Mouse (Mus musculus) forebrain, embryonic 12.5 days (tissue): ENCODE data around the gene Fpgs. TPM values are rescaled to one million over a fixed set of nuclear protein-coding genes. Genes with fewer than 3 reads are reported as not detected.

Experiments used
- ATAC-seq: fragments of 200-750 bp; cut with Nextera tagmentation; 2 replicates; pipeline ENCODE4 v1.8.0; 2017; ENCODE audit warnings: moderate TSS enrichment; ENCODE audit not compliant: low FRiP score
- H3K27ac ChIP-seq: fragments of 300-500 bp; sonication (generic); 2 replicates; pipeline ENCODE4 v1.5.1; 2016; ENCODE audit warnings: mild to moderate bottlenecking
- H3K27me3 ChIP-seq: fragments of 300-500 bp; sonication (generic); 2 replicates; pipeline ENCODE4 v1.6.1; 2016; ENCODE audit warnings: mild to moderate bottlenecking
- H3K36me3 ChIP-seq: fragments of 300-500 bp; sonication (generic); replicated peaks from 2 replicates; pipeline ENCODE4 v1.6.1; 2016; ENCODE audit warnings: mild to moderate bottlenecking
- H3K4me1 ChIP-seq: fragments of 300-500 bp; sonication (generic); 2 replicates; pipeline ENCODE4 v1.6.1; 2016
- H3K4me2 ChIP-seq: fragments of 300-500 bp; sonication (generic); 2 replicates; pipeline ENCODE4 v1.6.1; 2016; ENCODE audit warnings: mild to moderate bottlenecking, moderate library complexity
- H3K4me3 ChIP-seq: fragments of 300-500 bp; sonication (generic); replicated peaks from 2 replicates; pipeline ENCODE4 v1.5.1; 2016; ENCODE audit warnings: mild to moderate bottlenecking
- H3K9ac ChIP-seq: fragments of 300-500 bp; sonication (generic); 2 replicates; pipeline ENCODE4 v1.6.1; 2016; ENCODE audit warnings: mild to moderate bottlenecking
- H3K9me3 ChIP-seq: fragments of 300-500 bp; sonication (generic); 2 replicates; pipeline ENCODE4 v1.6.1; 2016
- WGBS: fragments of 180-500 bp; shearing (Covaris S2); methylation state at CpG from one replicate; pipeline ENCODE4 v1.1.7; 2016; 5-methylcytosine and 5-hydroxymethylcytosine counted together
- polyA plus RNA-seq: library from polyadenylated mRNA; unstranded; fragments of >200 nt; fragmentation: Nextera tagmentation; extraction: Ambion mirVana; gene quantifications from 2 replicates; pipeline ENCODE4 v1.2.1, GENCODE M21; 2016

Fpgs gene
- polyA plus RNA-seq, 1 experiment from 2014 or later, result 16.4 TPM

GRCm38 (mm10) chr2:32676821-32677220 is 27.1 kb downstream of the Fpgs start:
- Histone ChIP-seq H3K4me3 (no peak overlapping the region), H3K4me1 (peaks cover 2% of the 10 kb centered on the region; the same call in 1 of the 2 replicates), H3K9me3 (no peaks in the 10 kb centered on the region), H3K9ac (no peak overlapping the region), H3K27ac (no peak overlapping the region), H3K4me2 (no peak overlapping the region), H3K36me3 (no peaks in the 10 kb centered on the region), H3K27me3 (no peaks in the 10 kb centered on the region)
- ATAC-seq, result no peak
- WGBS, result 83% methylated on average over 3 of the region's 3 CpGs

DNA sequence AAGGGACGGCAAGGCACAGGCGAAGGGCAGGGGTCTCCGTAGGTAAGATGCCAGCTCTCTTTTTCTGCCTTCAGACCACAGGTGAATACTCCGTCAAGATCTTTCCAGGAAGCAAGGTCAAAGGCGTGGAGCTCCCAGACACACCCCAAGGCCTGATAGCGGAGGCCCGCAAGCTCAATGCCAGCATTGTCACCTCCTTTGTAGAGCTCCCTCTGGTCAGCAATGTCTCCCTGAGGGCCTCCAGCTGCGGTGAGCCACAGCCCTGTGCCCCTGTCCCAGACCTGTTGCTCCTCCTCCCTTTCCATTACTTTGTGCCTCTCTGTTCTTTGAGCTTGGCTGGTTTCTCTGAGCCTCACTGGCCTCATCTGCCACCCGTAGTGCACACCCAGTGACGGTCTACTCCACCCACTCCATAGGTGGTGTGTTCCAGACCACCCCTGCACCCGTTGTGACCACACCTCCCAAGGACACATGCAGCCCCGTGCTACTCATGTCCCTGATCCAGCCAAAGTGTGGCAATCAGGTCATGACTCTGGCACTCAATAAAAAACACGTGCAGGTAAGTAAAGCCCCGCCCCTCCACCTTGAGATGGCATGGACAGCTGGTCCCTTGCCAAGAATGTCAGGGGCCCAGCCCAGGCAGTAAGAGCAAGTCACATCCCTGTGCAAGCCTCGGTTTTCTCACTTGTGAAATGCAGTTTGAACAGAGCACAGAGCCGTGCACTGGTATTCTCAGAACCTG is 30.6 kb downstream of the Fpgs start:
- ATAC-seq, result no peak
- WGBS, result 88% methylated on average over 16 of the region's 16 CpGs

DNA sequence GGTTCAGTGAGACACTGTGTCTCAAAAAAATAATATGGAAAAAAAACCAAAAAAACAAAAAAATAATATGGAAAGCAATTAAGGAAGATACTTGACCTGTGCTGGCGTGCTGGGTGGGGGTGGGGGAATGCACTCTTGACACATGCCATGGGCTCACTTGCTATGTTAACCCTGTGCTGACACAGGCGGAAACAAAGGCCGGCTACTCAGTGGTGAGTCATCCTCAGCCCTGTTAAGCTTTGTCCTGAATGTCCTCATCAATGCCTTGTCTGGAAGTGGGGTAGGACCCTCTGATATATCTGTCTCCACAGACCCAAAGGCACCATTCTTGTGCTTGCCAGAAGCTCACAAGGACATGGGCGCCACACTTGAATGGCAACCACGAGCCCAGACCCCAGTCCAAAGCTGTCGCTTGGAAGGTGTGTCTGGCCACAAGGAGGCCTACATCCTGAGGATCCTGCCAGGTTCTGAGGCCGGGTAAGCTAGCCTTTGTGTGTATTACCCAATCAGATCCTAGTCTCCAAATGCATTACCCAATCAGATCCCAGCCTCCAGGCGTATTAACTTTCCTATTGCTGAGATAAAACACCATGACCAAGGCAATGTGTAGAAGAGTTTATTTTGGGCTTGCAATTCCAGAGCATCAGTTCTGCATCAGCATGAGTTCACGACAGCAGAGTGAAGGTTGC is 31.9 kb downstream of the Fpgs start:
- no peaks in the 10 kb centered on the region for H3K9me3 ChIP-seq
- no peak for ATAC-seq
- H3K4me3 ChIP-seq, result no peak overlapping the region
- H3K4me2 ChIP-seq, result no peak overlapping the region
- H3K9ac ChIP-seq, result no peak overlapping the region
- H3K36me3 ChIP-seq, result no peaks in the 10 kb centered on the region
- H3K27me3 ChIP-seq, result no peaks in the 10 kb centered on the region
- H3K4me1 ChIP-seq, result peaks cover 7% of the 10 kb centered on the region; the same call in 1 of the 2 replicates
- no peak overlapping the region for H3K27ac ChIP-seq
- 70% methylated on average over 9 of the region's 9 CpGs for WGBS

More for the DNA sequence above, 30.6 kb downstream of the Fpgs start:
- no peaks in the 10 kb centered on the region for H3K36me3 ChIP-seq
- no peak overlapping the region for H3K4me3 ChIP-seq
- no peaks in the 10 kb centered on the region for H3K27me3 ChIP-seq
- no peaks in the 10 kb centered on the region for H3K4me1 ChIP-seq
- no peak overlapping the region for H3K4me2 ChIP-seq
- no peak overlapping the region for H3K27ac ChIP-seq
- no peaks in the 10 kb centered on the region for H3K9me3 ChIP-seq
- H3K9ac ChIP-seq, result no peak overlapping the region

- Histone ChIP-seq H3K9me3 (no peaks in the 10 kb centered on the region), H3K4me3 (no peak overlapping the region), H3K27ac (no peak overlapping the region), H3K9ac (no peak overlapping the region), H3K4me1 (peaks cover 7% of the 10 kb centered on the region; the same call in 1 of the 2 replicates), H3K4me2 (no peak overlapping the region), H3K36me3 (no peaks in the 10 kb centered on the region), H3K27me3 (no peaks in the 10 kb centered on the region)
- WGBS, result 91% methylated on average over 9 of the region's 9 CpGs
- ATAC-seq, result no peak
These were observed 32.8 kb downstream of the Fpgs start for GRCm38 (mm10) chr2:32671147-32671546.

- ATAC-seq, result no peak
- H3K27me3 ChIP-seq, result no peaks in the 10 kb centered on the region
These were observed 34.1 kb downstream of the Fpgs start for GRCm38 (mm10) chr2:32669876-32670275.

DNA sequence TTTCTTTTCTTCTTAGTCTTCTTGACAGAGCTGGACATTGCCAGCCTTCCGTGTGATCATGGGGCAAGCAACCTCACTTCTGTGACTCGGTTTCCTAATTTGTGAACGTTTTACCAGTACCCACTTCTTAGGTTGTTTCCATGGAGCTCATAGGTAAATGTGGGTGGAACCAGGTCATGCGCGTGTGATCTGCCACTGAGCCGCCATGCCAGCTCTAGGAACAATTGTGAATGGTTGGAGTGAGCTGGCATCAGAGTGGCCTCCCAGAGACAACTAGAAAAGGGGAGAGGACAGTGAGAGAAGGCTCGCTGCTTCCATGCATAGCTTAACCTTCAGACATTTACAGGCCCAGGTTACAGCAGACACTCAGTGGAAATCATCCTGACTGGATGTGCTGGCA is 35.8 kb downstream of the Fpgs start:
- H3K27ac ChIP-seq, result 0 out of 2 replicates have a peak overlapping the region, but pooled peaks have one; percentile 11
- WGBS, result 72% methylated on average over 7 of the region's 7 CpGs
- no peak overlapping the region for H3K9ac ChIP-seq
- no peak overlapping the region for H3K4me3 ChIP-seq
- no peak overlapping the region for H3K4me2 ChIP-seq
- H3K4me1 ChIP-seq, result peaks cover 7% of the 10 kb centered on the region; the same call in 1 of the 2 replicates
- no peaks in the 10 kb centered on the region for H3K9me3 ChIP-seq
- ATAC-seq, result no peak
- no peaks in the 10 kb centered on the region for H3K27me3 ChIP-seq
- no peaks in the 10 kb centered on the region for H3K36me3 ChIP-seq

More at GRCm38 (mm10) chr2:32669876-32670275, 34.1 kb downstream of the Fpgs start:
- H3K4me2 ChIP-seq, result no peak overlapping the region
- peaks cover 7% of the 10 kb centered on the region; the same call in 1 of the 2 replicates for H3K4me1 ChIP-seq
- no peaks in the 10 kb centered on the region for H3K36me3 ChIP-seq
- 79% methylated on average over 3 of the region's 3 CpGs for WGBS
- H3K9me3 ChIP-seq, result no peaks in the 10 kb centered on the region
- H3K4me3 ChIP-seq, result no peak overlapping the region
- H3K27ac ChIP-seq, result no peak overlapping the region
- no peak overlapping the region for H3K9ac ChIP-seq

GRCm38 (mm10) chr2:32667775-32668174 is 36.2 kb downstream of the Fpgs start:
- H3K9me3 ChIP-seq, result no peaks in the 10 kb centered on the region
- H3K36me3 ChIP-seq, result no peaks in the 10 kb centered on the region
- no peak overlapping the region for H3K4me2 ChIP-seq
- peak overlapping the region; percentile 11; the same call in 1 of the 2 replicates for H3K27ac ChIP-seq
- WGBS, result 28% methylated on average over 11 of the region's 11 CpGs
- peaks cover 7% of the 10 kb centered on the region; the same call in 1 of the 2 replicates for H3K4me1 ChIP-seq
- H3K9ac ChIP-seq, result no peak overlapping the region
- H3K4me3 ChIP-seq, result no peak overlapping the region
- H3K27me3 ChIP-seq, result no peaks in the 10 kb centered on the region
- no peak for ATAC-seq

DNA sequence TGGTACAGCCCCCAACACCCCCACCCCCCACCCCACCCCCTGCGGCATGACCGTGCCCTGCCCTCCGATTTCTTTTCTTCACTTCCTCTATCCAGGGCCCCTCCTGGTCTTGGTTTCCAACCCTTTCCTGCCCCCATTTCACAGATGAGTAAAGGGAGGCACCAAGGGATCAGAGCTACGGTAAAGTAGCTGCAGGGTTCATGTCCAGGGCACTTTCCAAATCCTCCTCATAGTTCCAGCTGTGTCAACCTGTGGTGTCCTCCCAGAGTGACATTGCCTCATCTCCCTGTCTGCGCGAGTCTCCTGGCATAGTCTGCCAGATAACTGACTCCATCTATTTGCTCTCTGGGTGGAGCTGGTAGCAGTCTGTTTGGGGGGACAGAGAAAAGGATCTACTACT is 38.1 kb downstream of the Fpgs start:
- Histone ChIP-seq H3K9ac (no peak overlapping the region), H3K27me3 (no peaks in the 10 kb centered on the region), H3K4me2 (no peak overlapping the region), H3K27ac (no peak overlapping the region), H3K4me1 (peaks cover 7% of the 10 kb centered on the region; the same call in 1 of the 2 replicates), H3K4me3 (no peak overlapping the region), H3K36me3 (no peaks in the 10 kb centered on the region), H3K9me3 (no peaks in the 10 kb centered on the region)
- ATAC-seq, result no peak
- WGBS, result 88% methylated on average over 6 of the region's 6 CpGs

- Histone ChIP-seq H3K9me3 (no peaks in the 10 kb centered on the region), H3K9ac (no peak overlapping the region), H3K36me3 (no peaks in the 10 kb centered on the region), H3K27ac (no peak overlapping the region), H3K4me3 (no peak overlapping the region), H3K4me2 (no peak overlapping the region), H3K27me3 (no peaks in the 10 kb centered on the region), H3K4me1 (peaks cover 7% of the 10 kb centered on the region; the same call in 1 of the 2 replicates)
- ATAC-seq, result no peak
- 81% methylated on average over 8 of the region's 8 CpGs for WGBS
These were observed 38.6 kb downstream of the Fpgs start for GRCm38 (mm10) chr2:32665345-32665744.

- no peak overlapping the region for H3K4me2 ChIP-seq
- H3K9ac ChIP-seq, result no peak overlapping the region
- no peaks in the 10 kb centered on the region for H3K9me3 ChIP-seq
- ATAC-seq, result no peak
- H3K4me3 ChIP-seq, result no peak overlapping the region
- no peaks in the 10 kb centered on the region for H3K27me3 ChIP-seq
- no peaks in the 10 kb centered on the region for H3K4me1 ChIP-seq
- WGBS, result 53% methylated on average over 5 of the region's 5 CpGs
- no peak overlapping the region for H3K27ac ChIP-seq
- H3K36me3 ChIP-seq, result no peaks in the 10 kb centered on the region
These were observed 41.7 kb downstream of the Fpgs start for GRCm38 (mm10) chr2:32662291-32662690.

DNA sequence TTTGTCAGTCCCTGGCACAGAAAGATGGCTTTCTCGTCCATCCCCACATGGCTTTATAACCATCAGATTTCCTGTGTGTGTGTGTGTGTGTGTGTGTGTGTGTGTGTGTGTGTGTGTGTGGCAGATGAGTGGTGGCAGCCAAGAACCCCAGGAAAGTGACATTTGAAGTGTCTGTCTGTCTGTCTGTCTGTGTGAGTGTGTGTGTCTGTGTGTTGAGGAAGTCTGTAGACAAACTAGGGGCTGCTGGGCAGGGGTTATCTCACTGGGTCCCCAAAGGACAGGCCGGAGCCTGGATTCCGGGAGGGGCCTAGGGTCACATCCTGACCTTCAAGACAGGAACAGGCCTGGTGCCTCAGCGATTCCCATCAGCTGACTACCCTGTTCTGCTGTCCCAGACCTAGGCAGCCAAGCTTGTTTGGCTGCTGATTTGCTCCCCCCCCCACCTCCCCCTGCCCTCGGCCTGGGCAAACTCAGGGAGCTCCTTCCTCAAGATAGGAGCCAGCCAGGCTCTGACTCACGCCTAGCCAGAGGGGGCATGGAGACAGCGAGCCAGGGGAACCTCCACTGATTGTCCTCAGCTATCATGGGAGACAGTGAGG is 42.3 kb downstream of the Fpgs start:
- ATAC-seq, result no peak
- no peaks in the 10 kb centered on the region for H3K27me3 ChIP-seq
- 62% methylated on average over 7 of the region's 7 CpGs for WGBS
- no peaks in the 10 kb centered on the region for H3K36me3 ChIP-seq
- H3K4me3 ChIP-seq, result no peak overlapping the region
- H3K9me3 ChIP-seq, result no peaks in the 10 kb centered on the region
- H3K4me1 ChIP-seq, result no peaks in the 10 kb centered on the region
- H3K27ac ChIP-seq, result no peak overlapping the region
- H3K4me2 ChIP-seq, result no peak overlapping the region
- H3K9ac ChIP-seq, result no peak overlapping the region

DNA sequence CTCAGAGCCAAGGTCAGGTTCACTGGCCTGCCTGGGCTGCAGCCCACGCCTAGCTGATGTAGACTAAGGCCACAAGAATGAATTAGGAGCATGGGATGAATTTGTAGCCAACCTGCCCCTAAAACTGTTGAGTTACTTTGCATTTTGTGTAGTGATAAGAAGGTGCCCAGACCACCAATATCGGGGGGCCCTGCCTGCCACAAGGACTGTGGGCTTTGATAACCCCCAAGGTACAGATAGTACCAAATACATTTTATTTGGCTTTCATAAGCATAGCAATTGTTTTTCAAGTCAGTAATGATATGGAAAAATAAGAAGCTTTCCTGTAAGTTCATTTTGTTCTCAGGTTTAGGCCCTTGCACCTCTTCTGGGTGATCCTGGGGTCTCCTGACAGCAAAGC is 45.1 kb downstream of the Fpgs start:
- H3K9ac ChIP-seq, result no peak overlapping the region
- H3K36me3 ChIP-seq, result no peaks in the 10 kb centered on the region
- ATAC-seq, result no peak
- H3K4me2 ChIP-seq, result no peak overlapping the region
- H3K27ac ChIP-seq, result no peak overlapping the region
- H3K4me1 ChIP-seq, result 0 out of 2 replicates have a peak, but pooled peaks cover 2% of the 10 kb centered on the region
- H3K4me3 ChIP-seq, result no peak overlapping the region
- 90% methylated on average over 2 of the region's 2 CpGs for WGBS
- no peaks in the 10 kb centered on the region for H3K27me3 ChIP-seq
- no peaks in the 10 kb centered on the region for H3K9me3 ChIP-seq
